Mouse (Mus musculus) brain, embryonic 14.5 days (tissue): Measurements from ENCODE around the gene Znrf3. TPM values are rescaled to one million over a fixed set of nuclear protein-coding genes. Genes with fewer than 3 reads are reported as not detected.

ENCODE experiments used
- DNase-seq: peaks from one replicate; pipeline ENCODE4 v3.0.0-alpha.2; 2011; ENCODE audit warnings: low read depth
- CTCF ChIP-seq: fragments of 200-500 bp; IDR thresholded peaks from 2 replicates; pipeline ENCODE4 v1.5.1; 2012; ENCODE audit warnings: inconsistent platforms, mild to moderate bottlenecking, moderate library complexity, borderline replicate concordance; ENCODE audit not compliant: insufficient read depth, insufficient read length; ENCODE audit errors: extremely low read depth
- POLR2A ChIP-seq: fragments of 200-500 bp; IDR thresholded peaks from 2 replicates; pipeline ENCODE4 v1.6.1; 2012; ENCODE audit warnings: mild to moderate bottlenecking, inconsistent platforms, borderline replicate concordance; ENCODE audit not compliant: poor library complexity, insufficient read depth, insufficient read length, severe bottlenecking; ENCODE audit errors: extremely low read depth
- polyA plus RNA-seq: library from polyadenylated mRNA; depleted of rRNA; stranded (reverse); fragments of >200 nt; gene quantifications from 2 replicates; pipeline ENCODE4 v1.2.3, GENCODE M21; 2012

Gene Znrf3
- polyA plus RNA-seq, 1 experiment: 7.5 TPM

- DNase-seq: no peak
- TF ChIP-seq POLR2A (no peak), CTCF (no peak)
These were observed 29.6 kb downstream of the Znrf3 start for GRCm38 (mm10) chr11:5414856-5415616.

GRCm38 (mm10) chr11:5412644-5413190 lies 31.9 kb downstream of the Znrf3 start:
- DNase-seq: no peak
- no peak for TF ChIP-seq CTCF
- no peak for TF ChIP-seq POLR2A

- TF ChIP-seq CTCF: no peak
- TF ChIP-seq POLR2A: no peak
- peak; percentile 78 for DNase-seq
These were observed 33.1 kb downstream of the Znrf3 start for GRCm38 (mm10) chr11:5411577-5411976.

- no peak for DNase-seq
- TF ChIP-seq CTCF (no peak), POLR2A (no peak)
These were observed 40.5 kb downstream of the Znrf3 start for GRCm38 (mm10) chr11:5404180-5404579.

GRCm38 (mm10) chr11:5402127-5402733 lies 42.4 kb downstream of the Znrf3 start:
- DNase-seq: no peak

GRCm38 (mm10) chr11:5398301-5399053 lies 46.2 kb downstream of the Znrf3 start:
- TF ChIP-seq POLR2A: no peak
- no peak for TF ChIP-seq CTCF
- DNase-seq: no peak

More at GRCm38 (mm10) chr11:5402127-5402733, 42.4 kb downstream of the Znrf3 start:
- no peak for TF ChIP-seq CTCF
- TF ChIP-seq POLR2A: no peak

- DNase-seq: peak; percentile 79
- TF ChIP-seq CTCF (no peak), POLR2A (no peak)
These were observed 53.4 kb downstream of the Znrf3 start for GRCm38 (mm10) chr11:5390969-5391831.

GRCm38 (mm10) chr11:5382652-5383051 lies 62.0 kb downstream of the Znrf3 start:
- DNase-seq: peak; percentile 89
- TF ChIP-seq CTCF (no peak), POLR2A (no peak)

- no peak for TF ChIP-seq POLR2A
- no peak for TF ChIP-seq CTCF
These were observed 63.4 kb downstream of the Znrf3 start for GRCm38 (mm10) chr11:5381226-5381625.

GRCm38 (mm10) chr11:5380275-5380674 lies 64.4 kb downstream of the Znrf3 start:
- DNase-seq: no peak
- TF ChIP-seq CTCF (no peak), POLR2A (no peak)

More at GRCm38 (mm10) chr11:5381226-5381625, 63.4 kb downstream of the Znrf3 start:
- no peak for DNase-seq

GRCm38 (mm10) chr11:5369176-5369575 lies 75.5 kb downstream of the Znrf3 start:
- no peak for DNase-seq
- TF ChIP-seq POLR2A (no peak), CTCF (no peak)

GRCm38 (mm10) chr11:5368492-5368891 lies 76.2 kb downstream of the Znrf3 start:
- DNase-seq: no peak
- TF ChIP-seq POLR2A (no peak), CTCF (no peak)

- TF ChIP-seq POLR2A (no peak), CTCF (no peak)
- DNase-seq: no peak
These were observed 89.3 kb downstream of the Znrf3 start for GRCm38 (mm10) chr11:5355266-5355764.

GRCm38 (mm10) chr11:5354753-5355152 lies 89.9 kb downstream of the Znrf3 start:
- no peak for TF ChIP-seq POLR2A
- no peak for TF ChIP-seq CTCF
- DNase-seq: no peak
